Mouse (Mus musculus) cerebellum, postnatal 25 days (tissue): Measurements from ENCODE around the gene Htr2a.

Source experiments
- DNase-seq, 2 experiments: peaks; one replicate each; pipeline ENCODE4 v3.0.0; 2021; ENCODE audit warnings: mixed read lengths in 2 of 2

Gene Htr2a

GRCm38 (mm10) chr14:74640819-74641381 lies at the start of gene Htr2a:
Gene Htr2a, plus strand, starts transcription at chr14:74640840.
- DNase-seq, result no peak

DNA sequence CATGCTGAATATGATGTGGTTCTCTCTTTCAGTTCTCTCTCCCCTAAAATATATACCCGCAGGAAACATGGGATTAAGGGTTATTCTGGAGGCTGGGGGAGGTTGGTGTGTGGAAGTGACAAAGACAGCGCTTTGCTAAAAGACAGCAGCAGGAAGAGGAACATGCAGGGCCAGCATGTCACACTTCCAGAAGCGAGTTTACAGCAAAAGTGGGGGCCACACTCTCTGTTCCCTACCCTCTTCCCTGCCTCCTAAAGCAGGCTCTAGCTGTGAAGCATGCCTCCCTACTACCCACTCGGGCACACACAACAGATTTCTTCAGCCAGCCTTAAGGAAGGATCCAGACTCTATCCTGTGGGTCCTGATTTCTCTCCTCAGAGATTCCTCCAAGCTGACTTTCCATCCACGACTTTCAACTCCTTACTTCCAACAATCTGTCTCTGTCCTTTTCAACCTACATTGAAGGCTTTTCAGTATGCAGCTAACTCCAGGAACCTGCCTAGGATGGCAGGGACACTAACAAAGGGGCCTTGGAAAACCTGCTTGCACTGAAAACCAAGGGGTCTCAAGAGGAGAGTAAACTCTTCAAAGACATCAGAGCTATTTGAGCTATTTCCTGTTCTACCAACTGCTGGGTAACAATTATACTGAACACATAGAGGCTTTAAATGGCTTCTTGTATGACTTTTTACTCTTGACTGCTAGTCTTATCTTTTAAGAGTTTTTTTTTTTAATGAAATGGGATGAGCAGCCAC lies 39.1 kb upstream of the Htr2a start:
- DNase-seq, result no peak

DNA sequence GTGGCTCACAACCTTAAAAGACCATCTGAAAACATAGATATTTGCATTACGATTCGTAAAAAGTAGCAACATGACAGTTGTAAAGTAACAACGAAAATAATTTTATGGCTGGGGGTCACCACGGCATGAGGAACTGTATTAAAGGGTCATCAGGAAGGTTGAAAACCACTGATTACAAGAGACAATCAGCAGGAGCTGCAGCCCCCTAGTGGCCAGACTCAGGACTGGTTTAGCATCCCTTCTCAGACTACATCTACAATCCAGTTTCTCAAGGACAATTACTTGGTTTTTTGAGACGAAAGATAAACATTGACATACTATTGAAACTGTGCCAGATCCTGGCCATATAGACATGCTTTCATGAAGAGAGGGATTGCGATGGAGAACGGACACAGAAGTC lies 38.1 kb upstream of the Htr2a start:
- peak; percentile 36 to 69 for DNase-seq

- DNase-seq, result no peak
Measured at GRCm38 (mm10) chr14:74603131-74603766, 37.4 kb upstream of the Htr2a start.

- DNase-seq, result no peak
Measured at GRCm38 (mm10) chr14:74611326-74611725, 29.3 kb upstream of the Htr2a start.

DNA sequence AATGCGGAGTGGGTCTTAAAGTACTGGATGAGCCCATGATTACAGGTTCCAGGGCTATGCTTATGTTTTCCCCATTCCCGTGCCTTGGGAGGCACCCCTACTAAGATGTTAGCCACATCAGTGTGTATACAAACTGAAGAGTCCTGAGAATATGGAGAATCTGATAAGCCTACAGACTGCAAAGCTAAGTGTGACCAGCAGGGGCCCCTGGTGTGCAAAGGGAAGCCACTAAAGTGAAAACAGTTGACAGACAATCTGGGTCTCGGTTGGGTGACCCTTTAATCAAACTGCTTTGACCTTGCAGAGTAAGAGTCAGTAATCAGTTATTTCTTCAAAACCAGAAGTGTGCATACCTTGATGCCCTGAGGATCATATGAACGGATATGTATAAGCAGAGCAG lies 21.8 kb upstream of the Htr2a start:
- no peak for DNase-seq

DNA sequence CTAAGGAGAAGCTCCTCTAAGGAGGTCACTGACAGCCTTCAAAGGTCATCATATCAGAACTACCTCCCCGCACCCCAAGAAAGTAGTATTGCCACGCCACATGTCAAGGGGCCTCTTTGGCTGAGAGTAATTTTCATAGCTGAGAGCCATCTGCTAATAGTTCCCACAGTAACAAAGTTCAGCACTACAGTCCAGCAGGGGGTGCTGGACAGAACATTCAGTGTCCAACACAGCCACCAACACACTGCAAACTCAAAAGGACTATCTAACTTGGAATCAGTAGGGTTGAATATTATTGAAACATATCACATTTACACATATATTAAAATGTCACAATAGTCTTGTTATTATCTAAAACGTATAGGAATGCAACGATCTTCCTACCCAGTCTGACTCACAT lies 2.6 kb upstream of the Htr2a start:
- peak; percentile 23 to 49 for DNase-seq

GRCm38 (mm10) chr14:74641668-74642230 lies 1.1 kb downstream of the Htr2a start:
- no peak for DNase-seq

DNA sequence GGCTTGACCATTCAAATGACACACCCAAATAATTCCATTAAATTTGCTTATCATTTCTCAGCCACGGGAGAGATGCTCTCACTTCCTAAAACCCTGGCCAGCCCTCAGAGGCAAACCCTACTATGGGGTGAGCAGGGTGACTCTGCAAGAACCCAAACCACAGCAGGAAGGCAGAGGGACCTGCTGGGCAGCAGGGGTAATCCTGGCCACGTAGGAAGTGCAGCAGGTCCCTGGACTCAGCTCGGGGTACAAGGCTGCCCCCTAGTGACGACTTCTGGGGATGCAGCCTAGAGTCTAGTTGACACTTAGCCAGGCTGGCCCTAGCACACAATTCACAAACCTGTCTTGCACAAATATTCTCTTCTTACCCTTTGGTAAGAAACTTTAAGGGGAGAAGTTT lies 2.7 kb downstream of the Htr2a start:
- DNase-seq, result peak; percentile 84 to 87

DNA sequence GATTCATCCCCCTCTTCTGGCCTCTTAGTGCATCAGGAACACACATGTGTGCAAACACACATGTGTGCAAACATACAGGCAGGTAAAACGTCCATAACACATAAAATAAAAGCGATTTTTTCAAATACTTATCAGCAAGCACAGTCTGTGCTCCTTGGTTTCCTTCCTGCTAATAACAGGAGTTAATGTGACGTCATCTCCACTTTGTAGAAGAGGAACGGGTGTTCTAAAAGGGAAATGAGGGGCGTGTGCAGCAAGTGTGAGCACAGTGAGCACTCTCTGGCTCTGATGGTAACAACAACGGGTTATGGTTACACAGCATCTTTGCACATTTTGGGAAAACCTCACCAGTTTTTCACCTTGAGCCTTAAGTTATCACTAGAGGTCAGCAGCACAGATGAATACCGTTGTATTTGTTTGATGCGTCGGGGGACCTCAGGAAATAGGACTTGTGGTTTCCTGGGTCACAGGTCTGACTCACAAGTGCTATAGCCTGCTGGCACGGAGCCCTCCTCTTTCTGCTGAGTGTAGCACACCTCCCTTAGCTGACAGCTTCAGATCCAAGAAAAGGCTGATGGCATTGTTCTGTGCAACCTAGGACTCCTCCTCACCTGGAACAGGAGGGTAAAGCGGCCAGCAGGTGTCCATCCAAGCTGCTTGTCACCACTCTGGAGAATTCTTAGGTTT lies 5.6 kb downstream of the Htr2a start:
- no peak for DNase-seq

- no peak for DNase-seq
Measured at GRCm38 (mm10) chr14:74650001-74650400, 9.4 kb downstream of the Htr2a start.

- DNase-seq, result no peak
Measured at GRCm38 (mm10) chr14:74651678-74652077, 11.0 kb downstream of the Htr2a start.

- no peak for DNase-seq
Measured at GRCm38 (mm10) chr14:74657227-74657626, 16.6 kb downstream of the Htr2a start.

- no peak for DNase-seq
Measured at GRCm38 (mm10) chr14:74659411-74659841, 18.8 kb downstream of the Htr2a start.

- DNase-seq, result no peak
Measured at GRCm38 (mm10) chr14:74672137-74673019, 31.7 kb downstream of the Htr2a start.

DNA sequence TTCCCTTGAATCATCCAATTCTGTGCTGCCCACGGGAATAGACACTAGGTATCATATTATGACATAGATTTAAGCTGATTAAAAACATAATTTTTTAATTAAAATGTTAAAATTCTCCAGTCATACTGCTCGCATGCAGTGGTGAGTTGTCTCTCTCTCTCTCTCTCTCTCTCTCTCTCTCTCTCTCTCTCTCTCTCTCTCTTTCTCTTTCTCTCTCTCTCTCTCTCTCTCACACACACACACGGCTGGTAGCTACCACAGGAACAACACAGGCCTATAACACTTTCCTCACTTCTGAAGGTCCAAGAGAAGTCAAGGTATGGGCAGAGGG lies 32.3 kb downstream of the Htr2a start:
- no peak for DNase-seq

- DNase-seq, result no peak
Measured at GRCm38 (mm10) chr14:74673584-74673983, 32.9 kb downstream of the Htr2a start.

DNA sequence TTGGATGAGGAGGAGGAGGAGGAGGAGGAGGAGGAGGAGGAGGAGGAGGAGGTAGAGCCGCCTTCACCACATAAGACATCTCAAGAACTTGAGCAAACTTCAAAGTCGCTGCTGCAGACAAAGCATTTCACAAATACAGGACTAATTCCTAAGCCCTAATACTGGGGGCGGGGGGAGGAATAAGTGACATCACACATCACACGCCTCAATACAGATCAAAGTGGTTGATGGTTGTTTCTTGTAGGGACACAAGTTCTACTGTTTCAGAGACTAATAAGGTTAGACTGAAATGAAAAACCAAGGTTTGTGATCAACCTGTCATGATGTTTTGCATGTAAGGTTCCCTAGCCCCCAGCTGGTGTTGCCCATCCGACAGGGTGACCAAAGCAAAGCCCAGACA lies 39.2 kb downstream of the Htr2a start:
- DNase-seq, result no peak

- DNase-seq, result no peak
Measured at GRCm38 (mm10) chr14:74684298-74684978, 43.8 kb downstream of the Htr2a start.

- DNase-seq, result no peak
Measured at GRCm38 (mm10) chr14:74691963-74692362, 51.3 kb downstream of the Htr2a start.

- no peak for DNase-seq
Measured at GRCm38 (mm10) chr14:74696766-74697165, 56.1 kb downstream of the Htr2a start.

GRCm38 (mm10) chr14:74697432-74697831 lies 56.8 kb downstream of the Htr2a start:
- DNase-seq, result no peak
